Mouse (Mus musculus) heart, postnatal 0 days (tissue): ENCODE data around the gene Smim20.

Source experiments
- CTCF ChIP-seq: IDR thresholded peaks from 2 replicates; pipeline ENCODE4 v1.5.1; 2016; ENCODE audit warnings: antibody characterized with exemption, control low read depth, low read depth
- EP300 ChIP-seq: IDR thresholded peaks from 2 replicates; pipeline ENCODE4 v1.6.1; 2016; ENCODE audit warnings: antibody characterized with exemption, low read depth

DNA sequence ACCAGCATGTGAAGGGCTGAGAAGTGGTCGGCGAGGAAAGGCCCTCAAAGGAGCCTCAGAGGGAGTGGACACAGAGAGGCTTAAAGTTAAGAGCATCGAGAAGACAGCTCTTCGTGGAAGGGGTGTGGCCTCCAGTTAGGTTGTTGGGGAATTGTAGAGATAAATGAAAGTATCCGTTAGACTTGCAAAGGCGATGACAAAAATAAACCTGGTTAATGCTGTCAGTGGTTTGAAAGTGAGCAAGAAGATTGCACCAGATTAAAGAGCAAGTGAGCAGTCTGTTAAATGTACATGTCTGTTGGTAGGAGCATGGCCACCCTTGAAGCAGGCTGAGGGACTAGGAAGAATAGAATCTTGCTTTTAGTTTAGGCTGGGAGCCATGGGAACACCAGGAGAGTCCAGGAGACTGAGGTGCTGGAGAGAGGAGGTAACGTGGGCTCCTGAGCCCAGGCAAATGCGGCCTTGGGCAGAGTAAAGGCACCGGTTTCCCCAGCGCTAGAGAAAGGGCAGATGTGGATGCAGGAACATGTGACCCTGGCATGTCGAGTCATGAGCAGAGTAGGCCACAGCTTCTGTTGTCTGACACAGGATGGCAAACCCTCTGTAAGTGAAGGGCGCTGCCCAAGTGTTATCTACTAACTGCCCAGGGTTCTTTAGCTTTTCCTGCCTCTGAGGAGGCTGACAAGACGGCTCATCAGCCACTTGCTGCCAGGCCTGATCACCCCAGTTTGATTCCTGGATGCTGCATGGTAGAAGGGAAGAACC, 4.2 kb downstream of the Smim20 start:
- no peak for TF ChIP-seq CTCF
- TF ChIP-seq EP300 = no peak
